Mouse (Mus musculus) forebrain, embryonic 10.5 days (tissue): ENCODE results near the gene Camkk2. TPM values are rescaled to one million over a fixed set of nuclear protein-coding genes. Genes with fewer than 3 reads are reported as not detected.

ENCODE experiments used
- DNase-seq: peaks from one replicate; pipeline ENCODE4 v3.0.0-alpha.2; 2017; ENCODE audit warnings: low spot score; ENCODE audit errors: extremely low spot score
- H3K27ac ChIP-seq: fragments of 300-500 bp; sonication (generic); 2 replicates; pipeline ENCODE4 v1.5.1; 2016; ENCODE audit warnings: mild to moderate bottlenecking
- H3K27me3 ChIP-seq: fragments of 300-500 bp; sonication (generic); 2 replicates; pipeline ENCODE4 v1.6.1; 2016; ENCODE audit warnings: mild to moderate bottlenecking; ENCODE audit not compliant: poor library complexity, severe bottlenecking
- H3K36me3 ChIP-seq: fragments of 300-500 bp; sonication (generic); replicated peaks from 2 replicates; pipeline ENCODE4 v1.6.1; 2016; ENCODE audit warnings: mild to moderate bottlenecking, moderate library complexity
- H3K4me1 ChIP-seq: fragments of 300-500 bp; sonication (generic); 2 replicates; pipeline ENCODE4 v1.6.1; 2016
- H3K4me3 ChIP-seq: fragments of 300-500 bp; sonication (generic); 2 replicates; pipeline ENCODE4 v1.5.1; 2016; ENCODE audit warnings: mild to moderate bottlenecking, moderate library complexity
- H3K9me3 ChIP-seq: fragments of 300-500 bp; sonication (generic); 2 replicates; pipeline ENCODE4 v1.6.1; 2016; ENCODE audit warnings: mild to moderate bottlenecking, moderate library complexity
- WGBS: fragments of 180-500 bp; shearing (Covaris S2); methylation state at CpG from one replicate; pipeline ENCODE4 v1.1.7; 2016; 5-methylcytosine and 5-hydroxymethylcytosine counted together
- polyA plus RNA-seq: library from polyadenylated mRNA; unstranded; fragments of >200 nt; fragmentation: Nextera tagmentation; extraction: Ambion mirVana; gene quantifications from 2 replicates; pipeline ENCODE4 v1.2.1, GENCODE M21; 2016

The Camkk2 gene
- polyA plus RNA-seq, 1 experiment from 2014 or later, result 22.6 TPM

GRCm38 (mm10) chr5:122700837-122701212, 78.4 kb downstream of the Camkk2 start:
- WGBS, result 74% methylated on average over 5 of the region's 5 CpGs

GRCm38 (mm10) chr5:122700109-122700836, 78.9 kb downstream of the Camkk2 start:
- H3K9me3 ChIP-seq, result no peaks in the 10 kb centered on the region
- DNase-seq, result no peak
- 89% methylated on average over 12 of the region's 12 CpGs for WGBS
- H3K27ac ChIP-seq, result no peak overlapping the region
- H3K4me3 ChIP-seq, result no peak overlapping the region
- no peaks in the 10 kb centered on the region for H3K36me3 ChIP-seq
- no peaks in the 10 kb centered on the region for H3K4me1 ChIP-seq
- no peaks in the 10 kb centered on the region for H3K27me3 ChIP-seq

More at GRCm38 (mm10) chr5:122700837-122701212, 78.4 kb downstream of the Camkk2 start:
- H3K4me1 ChIP-seq, result no peaks in the 10 kb centered on the region
- H3K36me3 ChIP-seq, result no peaks in the 10 kb centered on the region
- no peak for DNase-seq
- H3K27ac ChIP-seq, result no peak overlapping the region
- no peaks in the 10 kb centered on the region for H3K27me3 ChIP-seq
- no peaks in the 10 kb centered on the region for H3K9me3 ChIP-seq
- H3K4me3 ChIP-seq, result no peak overlapping the region

- Histone ChIP-seq H3K4me3 (no peak overlapping the region), H3K36me3 (no peaks in the 10 kb centered on the region), H3K27me3 (no peaks in the 10 kb centered on the region), H3K9me3 (no peaks in the 10 kb centered on the region), H3K27ac (no peak overlapping the region), H3K4me1 (peaks cover 4% of the 10 kb centered on the region)
- no peak for DNase-seq
- WGBS, result 85% methylated on average over 9 of the region's 9 CpGs
These were observed 80.5 kb downstream of the Camkk2 start for GRCm38 (mm10) chr5:122698701-122699060.

- H3K9me3 ChIP-seq, result no peaks in the 10 kb centered on the region
- WGBS, result 92% methylated on average over 10 of the region's 10 CpGs
- peaks cover 9% of the 10 kb centered on the region for H3K4me1 ChIP-seq
- no peak overlapping the region for H3K4me3 ChIP-seq
- no peak overlapping the region for H3K27ac ChIP-seq
- no peak for DNase-seq
- H3K36me3 ChIP-seq, result no peaks in the 10 kb centered on the region
- H3K27me3 ChIP-seq, result no peaks in the 10 kb centered on the region
These were observed 81.0 kb downstream of the Camkk2 start for GRCm38 (mm10) chr5:122698041-122698700.

- H3K27ac ChIP-seq, result no peak overlapping the region
- H3K9me3 ChIP-seq, result no peaks in the 10 kb centered on the region
- no peak overlapping the region for H3K4me3 ChIP-seq
- peaks cover 18% of the 10 kb centered on the region for H3K4me1 ChIP-seq
- 89% methylated on average over 8 of the region's 8 CpGs for WGBS
- H3K36me3 ChIP-seq, result no peaks in the 10 kb centered on the region
- no peaks in the 10 kb centered on the region for H3K27me3 ChIP-seq
- no peak for DNase-seq
These were observed 83.7 kb downstream of the Camkk2 start for GRCm38 (mm10) chr5:122695516-122695915.

- peaks cover 18% of the 10 kb centered on the region for H3K4me1 ChIP-seq
- no peaks in the 10 kb centered on the region for H3K9me3 ChIP-seq
- no peaks in the 10 kb centered on the region for H3K27me3 ChIP-seq
- no peaks in the 10 kb centered on the region for H3K36me3 ChIP-seq
- peak; percentile 31 for DNase-seq
- 41% methylated on average over 13 of the region's 13 CpGs for WGBS
- H3K4me3 ChIP-seq, result no peak overlapping the region
- peak overlapping the region; percentile 74 for H3K27ac ChIP-seq
These were observed 85.6 kb downstream of the Camkk2 start for GRCm38 (mm10) chr5:122693431-122694207.

- Histone ChIP-seq H3K27me3 (no peaks in the 10 kb centered on the region), H3K4me1 (peaks cover 18% of the 10 kb centered on the region), H3K4me3 (no peak overlapping the region), H3K27ac (no peak overlapping the region), H3K9me3 (no peaks in the 10 kb centered on the region), H3K36me3 (no peaks in the 10 kb centered on the region)
- WGBS, result 47% methylated on average over 6 of the region's 6 CpGs
- no peak for DNase-seq
These were observed 88.7 kb downstream of the Camkk2 start for GRCm38 (mm10) chr5:122690486-122690885.

GRCm38 (mm10) chr5:122689153-122689552, 90.1 kb downstream of the Camkk2 start:
- Histone ChIP-seq H3K4me1 (peaks cover 18% of the 10 kb centered on the region), H3K4me3 (no peak overlapping the region), H3K36me3 (no peaks in the 10 kb centered on the region), H3K9me3 (no peaks in the 10 kb centered on the region), H3K27me3 (no peaks in the 10 kb centered on the region), H3K27ac (no peak overlapping the region)
- WGBS, result 93% methylated on average over 7 of the region's 7 CpGs
- no peak for DNase-seq

GRCm38 (mm10) chr5:122687391-122687790, 91.8 kb downstream of the Camkk2 start:
- Histone ChIP-seq H3K27ac (no peak overlapping the region), H3K27me3 (no peaks in the 10 kb centered on the region), H3K9me3 (no peaks in the 10 kb centered on the region), H3K36me3 (no peaks in the 10 kb centered on the region), H3K4me3 (no peak overlapping the region), H3K4me1 (peaks cover 1% of the 10 kb centered on the region; the same call in 1 of the 2 replicates)
- 88% methylated on average over 4 of the region's 4 CpGs for WGBS
- DNase-seq, result no peak

GRCm38 (mm10) chr5:122683926-122684325, 95.3 kb downstream of the Camkk2 start:
- 84% methylated on average over 10 of the region's 10 CpGs for WGBS
- no peaks in the 10 kb centered on the region for H3K4me1 ChIP-seq
- no peak overlapping the region for H3K27ac ChIP-seq
- H3K4me3 ChIP-seq, result no peak overlapping the region
- no peaks in the 10 kb centered on the region for H3K9me3 ChIP-seq
- no peaks in the 10 kb centered on the region for H3K27me3 ChIP-seq
- no peak for DNase-seq
- H3K36me3 ChIP-seq, result no peaks in the 10 kb centered on the region

- no peaks in the 10 kb centered on the region for H3K36me3 ChIP-seq
- H3K4me1 ChIP-seq, result no peaks in the 10 kb centered on the region
- H3K9me3 ChIP-seq, result no peaks in the 10 kb centered on the region
- 82% methylated on average over 12 of the region's 12 CpGs for WGBS
- DNase-seq, result no peak
- no peaks in the 10 kb centered on the region for H3K27me3 ChIP-seq
- H3K4me3 ChIP-seq, result no peak overlapping the region
- no peak overlapping the region for H3K27ac ChIP-seq
These were observed 97.9 kb downstream of the Camkk2 start for GRCm38 (mm10) chr5:122681276-122681675.
